ENCODE assay signal across 7 mouse cellular contexts in genomic region chr19:4811909-4812242, GRCm38 (mm10). TPM values are rescaled to one million over a fixed set of nuclear protein-coding genes. Genes with fewer than 3 reads are reported as not detected.
DNase-seq lines count a peak whose midpoint lies in the region; ATAC-seq and TF ChIP-seq lines count a peak whose summit lies in the region.

No protein-coding gene starts in this region.

- H3K4me3 ChIP-seq in lung, embryonic 14.5 days (ENCODE audit: low read depth, low read length): peak overlapping the region; percentile 89
- H3K4me3 ChIP-seq in embryonic fibroblast, embryonic 13.5 days (ENCODE audit: insufficient read depth, low read length): peak overlapping the region; percentile 70
- peak overlapping the region; percentile 91 for H3K4me3 ChIP-seq in limb, embryonic 10.5 days
- H3K4me3 ChIP-seq in neural tube, embryonic 15.5 days (replicated peaks): peak overlapping the region; percentile 87

- no peak for TF ChIP-seq CTCF in lung, embryonic 14.5 days (IDR thresholded peaks at IDR 0.05; ENCODE audit: low read depth)
- TF ChIP-seq CTCF in embryonic fibroblast, embryonic 13.5 days (IDR thresholded peaks at IDR 0.05; ENCODE audit: borderline replicate concordance, insufficient read depth, low read length): no peak

- peak overlapping the region; percentile 60 for H3K4me2 ChIP-seq in lung, embryonic 14.5 days
- peak overlapping the region; percentile 85 for H3K4me2 ChIP-seq in neural tube, embryonic 15.5 days

- no peak for DNase-seq in lung, embryonic 14.5 days
- no peak for DNase-seq in lung, postnatal 10 days
- no peak for DNase-seq in limb, embryonic 10.5 days (ENCODE audit: low spot score)
- no peak for DNase-seq in urinary bladder, adult 18-20 months (ENCODE audit: low spot score in 2 of 2)
- no peak for DNase-seq in ovary, postnatal 36 days (ENCODE audit: low spot score)

- no peaks in the 10 kb centered on the region for H3K9me3 ChIP-seq in lung, embryonic 14.5 days (ENCODE audit: low read depth, low read length)
- no peaks in the 10 kb centered on the region; the same call in 1 of the 2 replicates for H3K9me3 ChIP-seq in limb, embryonic 10.5 days (replicated peaks)
- H3K9me3 ChIP-seq in neural tube, embryonic 15.5 days (replicated peaks): no peaks in the 10 kb centered on the region

- WGBS in lung, embryonic 14.5 days: 2% methylated on average over 12 of the region's 12 CpGs
- 6% methylated on average over 12 of the region's 12 CpGs for WGBS in limb, embryonic 10.5 days
- 4% methylated on average over 12 of the region's 12 CpGs for whole genome bisulfite sequencing in neural tube, embryonic 15.5 days

- H3K36me3 ChIP-seq in lung, embryonic 14.5 days (ENCODE audit: insufficient read depth): no peaks in the 10 kb centered on the region
- H3K36me3 ChIP-seq in limb, embryonic 10.5 days: peaks cover 3% of the 10 kb centered on the region
- no peaks in the 10 kb centered on the region for H3K36me3 ChIP-seq in neural tube, embryonic 15.5 days

- H3K9ac ChIP-seq in lung, embryonic 14.5 days: peak overlapping the region; percentile 69
- H3K9ac ChIP-seq in neural tube, embryonic 15.5 days (replicated peaks): peak overlapping the region; percentile 85

- no peaks in the 10 kb centered on the region for H3K27me3 ChIP-seq in lung, embryonic 14.5 days (ENCODE audit: insufficient read depth, low read length)
- H3K27me3 ChIP-seq in limb, embryonic 10.5 days (ENCODE audit: low read depth, poor library complexity, severe bottlenecking): no peaks in the 10 kb centered on the region
- H3K27me3 ChIP-seq in neural tube, embryonic 15.5 days (replicated peaks): no peaks in the 10 kb centered on the region

- 0 out of 2 replicates have a peak, but pooled peaks have one; percentile 2 for TF ChIP-seq POLR2A in embryonic fibroblast, embryonic 13.5 days (IDR thresholded peaks at IDR 0.05; ENCODE audit: low read depth, low read length)

- peak; percentile 44 for ATAC-seq in lung, embryonic 14.5 days (ENCODE audit: insufficient read depth)
- peak; percentile 25 for ATAC-seq in neural tube, embryonic 15.5 days (ENCODE audit: low FRiP score)

- peaks cover 15% of the 10 kb centered on the region; the same call in 1 of the 2 replicates for H3K4me1 ChIP-seq in lung, embryonic 14.5 days (ENCODE audit: insufficient read depth)
- H3K4me1 ChIP-seq in embryonic fibroblast, embryonic 13.5 days (ENCODE audit: control insufficient read depth, insufficient read depth, low read length): peaks cover 5% of the 10 kb centered on the region
- peaks cover 20% of the 10 kb centered on the region for H3K4me1 ChIP-seq in limb, embryonic 10.5 days
- H3K4me1 ChIP-seq in neural tube, embryonic 15.5 days: peaks cover 31% of the 10 kb centered on the region

- peak overlapping the region; percentile 87 for H3K27ac ChIP-seq in lung, embryonic 14.5 days (ENCODE audit: low read depth)
- H3K27ac ChIP-seq in embryonic fibroblast, embryonic 13.5 days (ENCODE audit: insufficient read depth, low read length): peak overlapping the region; percentile 92
- peak overlapping the region; percentile 92 for H3K27ac ChIP-seq in limb, embryonic 10.5 days
- H3K27ac ChIP-seq in neural tube, embryonic 15.5 days (replicated peaks): peak overlapping the region; percentile 94

RNA-seq across cellular contexts. Expression of gene Rbm14, which starts 0.4 kb away (rescaled TPM):
- polyA plus RNA-seq in lung, embryonic 14.5 days (2014; fragmentation: Nextera tagmentation; extraction: Ambion mirVana): 95.8 and 101 TPM in 2 replicates
- 33.4 and 33.6 TPM in 2 replicates for polyA plus RNA-seq in embryonic fibroblast, embryonic 13.5 days (2011; ENCODE audit: insufficient read length, low read depth, missing spikeins)
- 134 TPM in 2 replicates for polyA plus RNA-seq in limb, embryonic 10.5 days (2016; fragmentation: Nextera tagmentation; extraction: Ambion mirVana)
- 55.0 and 65.1 TPM in 2 replicates for polyA plus RNA-seq in neural tube, embryonic 15.5 days (2015; fragmentation: Nextera tagmentation; extraction: Ambion mirVana)

RNA-seq across cellular contexts. Expression of gene Gm21992, which starts 0.5 kb away (rescaled TPM):
- 20.5 and 25.3 TPM in 2 replicates for polyA plus RNA-seq in lung, embryonic 14.5 days (2014; fragmentation: Nextera tagmentation; extraction: Ambion mirVana)
- polyA plus RNA-seq in embryonic fibroblast, embryonic 13.5 days (2011; ENCODE audit: insufficient read length, low read depth, missing spikeins): 7.8 and 16.1 TPM in 2 replicates
- 32.7 and 33.8 TPM in 2 replicates for polyA plus RNA-seq in limb, embryonic 10.5 days (2016; fragmentation: Nextera tagmentation; extraction: Ambion mirVana)
- polyA plus RNA-seq in neural tube, embryonic 15.5 days (2015; fragmentation: Nextera tagmentation; extraction: Ambion mirVana): 14.8 and 20.1 TPM in 2 replicates

RNA-seq across cellular contexts. Expression of gene Rbm4, which starts 18.2 kb away (rescaled TPM):
- 62.8 and 69.6 TPM in 2 replicates for polyA plus RNA-seq in lung, embryonic 14.5 days (2014; fragmentation: Nextera tagmentation; extraction: Ambion mirVana)
- 39.8 and 48.3 TPM in 2 replicates for polyA plus RNA-seq in embryonic fibroblast, embryonic 13.5 days (2011; ENCODE audit: insufficient read length, low read depth, missing spikeins)
- 91.5 and 108 TPM in 2 replicates for polyA plus RNA-seq in limb, embryonic 10.5 days (2016; fragmentation: Nextera tagmentation; extraction: Ambion mirVana)
- polyA plus RNA-seq in neural tube, embryonic 15.5 days (2015; fragmentation: Nextera tagmentation; extraction: Ambion mirVana): 67.2 and 76.2 TPM in 2 replicates

RNA-seq across cellular contexts. Expression of gene Ccs, which starts 27.3 kb away (rescaled TPM):
- polyA plus RNA-seq in lung, embryonic 14.5 days (2014; fragmentation: Nextera tagmentation; extraction: Ambion mirVana): 47.2 and 47.7 TPM in 2 replicates
- 43.3 and 48.7 TPM in 2 replicates for polyA plus RNA-seq in embryonic fibroblast, embryonic 13.5 days (2011; ENCODE audit: insufficient read length, low read depth, missing spikeins)
- 48.9 and 55.3 TPM in 2 replicates for polyA plus RNA-seq in limb, embryonic 10.5 days (2016; fragmentation: Nextera tagmentation; extraction: Ambion mirVana)
- polyA plus RNA-seq in neural tube, embryonic 15.5 days (2015; fragmentation: Nextera tagmentation; extraction: Ambion mirVana): 42.4 and 47.9 TPM in 2 replicates

RNA-seq across cellular contexts. Expression of gene Ccdc87, which starts 27.3 kb away (rescaled TPM):
- polyA plus RNA-seq in lung, embryonic 14.5 days (2014; fragmentation: Nextera tagmentation; extraction: Ambion mirVana): 0.05 TPM in 2 replicates
- 0.26 TPM in 1 of 2 replicates, not detected in the other for polyA plus RNA-seq in embryonic fibroblast, embryonic 13.5 days (2011; ENCODE audit: insufficient read length, low read depth, missing spikeins)
- polyA plus RNA-seq in limb, embryonic 10.5 days (2016; fragmentation: Nextera tagmentation; extraction: Ambion mirVana): not detected in 2 replicates
- 0.37 and 0.52 TPM in 2 replicates for polyA plus RNA-seq in neural tube, embryonic 15.5 days (2015; fragmentation: Nextera tagmentation; extraction: Ambion mirVana)
